Mouse (Mus musculus) liver, adult 2 months (tissue): ENCODE measurements around the gene Il22ra2.

Experiments
- CTCF ChIP-seq: fragments of 200-500 bp; IDR thresholded peaks from 2 replicates; pipeline ENCODE4 v1.5.1; 2011; ENCODE audit warnings: low read depth, low read length, control low read depth
- POLR2A ChIP-seq: fragments of 200-500 bp; IDR thresholded peaks from 2 replicates; pipeline ENCODE4 v1.6.1; 2011; ENCODE audit warnings: low read length, control low read depth; ENCODE audit not compliant: insufficient read depth; ENCODE audit errors: extremely low read depth

- TF ChIP-seq CTCF: no peak
- no peak for TF ChIP-seq POLR2A
These were observed 24.9 kb upstream of the Il22ra2 start for GRCm38 (mm10) chr10:19596866-19597265.
